8 mouse cellular contexts compared by ENCODE assay signal in the genomic region with DNA sequence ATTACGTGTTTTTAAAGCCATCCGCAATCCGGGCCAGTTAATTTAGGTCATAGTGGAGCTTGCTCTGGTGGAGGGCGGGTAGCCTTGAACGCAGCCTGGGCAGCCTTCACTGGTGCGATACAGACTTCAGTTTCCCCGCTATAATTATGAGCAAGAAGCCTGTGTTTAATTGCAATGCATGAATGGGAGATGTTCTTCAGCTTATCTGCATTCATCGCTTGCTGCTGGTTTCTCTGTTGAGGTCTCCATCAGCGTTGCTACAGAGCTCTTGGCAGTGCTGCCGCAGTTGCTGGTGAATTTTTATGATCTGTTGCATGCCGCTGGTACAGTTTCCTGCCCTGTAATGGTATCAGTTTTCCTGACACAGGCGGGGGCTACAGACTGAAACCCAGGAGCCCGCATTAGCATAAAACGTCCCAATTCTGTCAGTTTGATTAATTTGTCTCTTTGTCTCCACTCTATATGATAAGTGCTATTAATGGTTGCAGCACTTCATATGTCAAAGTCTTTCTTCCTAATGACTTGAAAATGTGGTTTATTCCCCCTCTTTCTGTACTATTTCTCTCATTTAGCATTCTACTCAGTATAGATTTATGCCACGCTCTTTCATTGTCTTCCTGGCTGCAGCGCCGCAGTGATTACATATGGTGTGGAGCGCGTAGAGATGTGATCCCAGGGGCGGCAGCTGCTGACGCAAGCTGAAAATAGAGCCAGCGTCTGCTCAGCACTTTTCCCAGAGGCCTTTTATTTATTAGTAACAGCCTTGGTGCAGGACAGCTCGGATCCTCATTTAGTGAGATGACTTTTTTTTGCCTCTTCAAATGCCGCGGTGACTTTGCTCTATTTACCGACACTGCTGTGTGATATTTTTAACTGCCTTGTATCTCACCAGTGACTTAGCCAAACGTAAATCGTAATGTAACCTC.
A peak's percentile ranks its signal among the peaks of the same experiment; 100 is the strongest.
DNase-seq lines count a peak whose midpoint lies in the region; ATAC-seq and TF ChIP-seq lines count a peak whose summit lies in the region.

No protein-coding gene starts in this region.

- no peaks in the 10 kb centered on the region for H3K36me3 ChIP-seq in limb, embryonic 14.5 days (ENCODE audit: control insufficient read depth, insufficient read depth, low read length)
- H3K36me3 ChIP-seq in neural tube, embryonic 14.5 days (ENCODE audit: control insufficient read depth, insufficient read depth, low read length) = no peaks in the 10 kb centered on the region

- peaks cover 34% of the 10 kb centered on the region for H3K4me1 ChIP-seq in limb, embryonic 14.5 days (ENCODE audit: control insufficient read depth, insufficient read depth, low read length)
- H3K4me1 ChIP-seq in neural tube, embryonic 14.5 days (ENCODE audit: control insufficient read depth, insufficient read depth, low read length) = peaks cover 60% of the 10 kb centered on the region

- ATAC-seq in cerebellum, adult (ENCODE audit: insufficient number of reproducible peaks, low FRiP score, low TSS enrichment) = peak; percentile 50
- peak; percentile 73 for ATAC-seq in limb, embryonic 14.5 days (ENCODE audit: low FRiP score, low read depth)
- peak; percentile 93 for ATAC-seq in neural tube, embryonic 14.5 days (ENCODE audit: low read depth)
- no peak for ATAC-seq in erythroid progenitor cell, adult 5-6 weeks (replicated peaks; ENCODE audit: low FRiP score, poor library complexity, severe bottlenecking)

- no peak overlapping the region; the same call in 1 of the 2 replicates for H3K27ac ChIP-seq in limb, embryonic 14.5 days (replicated peaks; ENCODE audit: low read depth, low read length)
- peak overlapping the region; percentile 93 for H3K27ac ChIP-seq in neural tube, embryonic 14.5 days (ENCODE audit: low read depth, low read length)

- H3K4me3 ChIP-seq in limb, embryonic 14.5 days (replicated peaks; ENCODE audit: low read length) = peak overlapping the region; percentile 26
- peak overlapping the region; percentile 14 for H3K4me3 ChIP-seq in neural tube, embryonic 14.5 days (ENCODE audit: low read depth, low read length)

- no peak for TF ChIP-seq POLR2A in limb, embryonic 14.5 days (IDR thresholded peaks at IDR 0.05; ENCODE audit: borderline replicate concordance, extremely low read depth, insufficient read depth, insufficient read length)

- H3K4me2 ChIP-seq in limb, embryonic 14.5 days (replicated peaks; ENCODE audit: low read depth, low read length, severe bottlenecking) = peak overlapping the region; percentile 59
- H3K4me2 ChIP-seq in neural tube, embryonic 14.5 days (ENCODE audit: low read depth, low read length) = peak overlapping the region; percentile 58

- H3K27me3 ChIP-seq in limb, embryonic 14.5 days (ENCODE audit: control insufficient read depth, insufficient read depth, low read length) = no peaks in the 10 kb centered on the region
- H3K27me3 ChIP-seq in neural tube, embryonic 14.5 days (ENCODE audit: control insufficient read depth, insufficient read depth, low read length) = no peaks in the 10 kb centered on the region

- WGBS in limb, embryonic 14.5 days = 10% methylated on average over 28 of the region's 28 CpGs
- 6% methylated on average over 28 of the region's 28 CpGs for WGBS in neural tube, embryonic 14.5 days

- H3K9ac ChIP-seq in limb, embryonic 14.5 days (ENCODE audit: low read depth, low read length, severe bottlenecking) = peak overlapping the region; percentile 28
- peak overlapping the region; percentile 51 for H3K9ac ChIP-seq in neural tube, embryonic 14.5 days (replicated peaks; ENCODE audit: low read depth, low read length)

- no peaks in the 10 kb centered on the region for H3K9me3 ChIP-seq in limb, embryonic 14.5 days (ENCODE audit: control insufficient read depth, low read length)
- H3K9me3 ChIP-seq in neural tube, embryonic 14.5 days (ENCODE audit: control insufficient read depth, low read length) = no peaks in the 10 kb centered on the region

- no peak for DNase-seq in cerebellum, postnatal 4 days (ENCODE audit: low spot score in 2 of 2)
- DNase-seq in embryo, embryonic 9.5 days (ENCODE audit: extremely low spot score) = peak; percentile 34
- DNase-seq in heart, adult 9 months (ENCODE audit: low spot score in 2 of 2) = peak; percentile 44 to 52
- peak; percentile 41 to 66 for DNase-seq in kidney, adult 8-10 months
- peak; percentile 79 for DNase-seq in limb, embryonic 14.5 days (ENCODE audit: low spot score)

Comparison
In these comparisons a context has a peak if more than half of its experiments do, and no peak if none do; other contexts are left out.
1. DNase-seq: peak in embryo, embryonic 9.5 days (single experiment), heart, adult 9 months (2 of 2), kidney, adult 8-10 months (2 of 2) and limb, embryonic 14.5 days (single experiment); none in cerebellum, postnatal 4 days (0 of 2).